Mouse (Mus musculus): ENCODE results near the gene Zfp292.

The Zfp292 gene

GRCm38 (mm10) chr4:34882291-34882769 lies 430 bp downstream of the Zfp292 start:
- DNase-seq, result no peak

DNA sequence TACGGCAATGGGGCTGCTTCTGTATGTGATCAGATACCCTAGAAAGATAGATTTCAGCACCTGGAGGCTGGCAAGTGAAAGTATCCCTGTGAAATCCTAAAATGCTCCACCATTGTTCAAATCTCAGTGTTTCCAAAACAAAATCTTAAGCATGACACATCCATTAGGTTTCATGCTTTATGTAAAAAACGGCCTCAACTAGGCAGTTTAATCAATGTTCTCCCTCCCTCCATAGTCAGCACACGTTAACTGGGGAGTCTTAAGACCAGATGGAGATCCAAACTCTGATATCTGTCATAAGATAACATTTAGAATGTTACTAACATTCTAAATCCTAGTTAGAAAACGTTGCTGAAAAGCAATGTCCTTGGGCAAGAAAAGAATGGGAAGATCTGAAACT lies 909 bp downstream of the Zfp292 start:
- no peak for DNase-seq

GRCm38 (mm10) chr4:34880921-34881650 lies 1.7 kb downstream of the Zfp292 start:
- DNase-seq, result no peak

DNA sequence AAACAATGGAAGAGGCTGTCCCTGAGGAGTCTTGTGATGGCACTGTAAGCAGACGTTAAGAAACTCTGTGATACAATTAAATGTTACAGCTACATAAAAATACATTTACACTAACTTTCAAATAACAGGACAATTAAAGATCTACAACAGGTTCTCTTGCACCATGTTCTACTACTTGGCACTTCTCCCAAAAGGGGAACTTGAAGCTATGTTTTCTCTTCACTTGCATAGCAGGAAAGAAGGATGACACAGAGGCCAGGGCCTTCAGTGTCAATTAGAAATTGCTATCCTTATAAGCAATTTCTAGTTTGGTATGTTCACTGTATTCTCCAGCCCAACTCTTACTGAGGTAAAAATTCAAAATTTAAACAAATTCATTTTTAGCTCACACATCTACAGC lies 8.5 kb downstream of the Zfp292 start:
- no peak for DNase-seq

DNA sequence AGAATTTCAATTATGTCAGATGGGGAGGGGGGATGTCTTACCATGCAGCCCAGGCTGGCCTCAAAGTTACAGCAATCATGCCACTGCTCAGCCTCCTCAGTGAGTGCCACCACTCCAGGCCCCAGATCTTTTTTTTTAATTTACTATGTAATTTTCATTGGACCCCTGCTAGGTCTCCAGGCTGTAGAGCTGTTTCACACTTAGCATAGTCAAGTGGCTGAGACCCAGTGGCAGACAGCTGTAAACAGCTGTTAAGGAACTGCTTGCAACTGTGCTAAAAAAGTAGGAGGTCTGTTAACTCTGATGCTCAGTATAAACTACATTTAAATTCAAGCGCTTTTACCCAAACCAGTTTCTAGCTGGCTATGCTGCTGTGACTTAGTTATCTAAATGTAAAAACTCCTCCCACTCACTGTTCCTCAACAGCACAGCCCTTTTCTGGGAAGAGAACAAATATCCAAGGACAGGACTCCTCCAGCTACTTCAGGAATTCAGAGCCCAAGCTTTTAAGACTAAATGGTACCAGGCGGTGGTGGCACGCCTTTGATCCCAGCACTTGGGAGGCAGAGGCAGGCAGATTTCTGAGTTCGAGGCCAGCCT lies 9.8 kb downstream of the Zfp292 start:
- DNase-seq, result no peak

- DNase-seq, result no peak
Observed at GRCm38 (mm10) chr4:34869813-34870212, 12.9 kb downstream of the Zfp292 start.

- no peak for DNase-seq
Observed at GRCm38 (mm10) chr4:34861438-34861837, 21.3 kb downstream of the Zfp292 start.

DNA sequence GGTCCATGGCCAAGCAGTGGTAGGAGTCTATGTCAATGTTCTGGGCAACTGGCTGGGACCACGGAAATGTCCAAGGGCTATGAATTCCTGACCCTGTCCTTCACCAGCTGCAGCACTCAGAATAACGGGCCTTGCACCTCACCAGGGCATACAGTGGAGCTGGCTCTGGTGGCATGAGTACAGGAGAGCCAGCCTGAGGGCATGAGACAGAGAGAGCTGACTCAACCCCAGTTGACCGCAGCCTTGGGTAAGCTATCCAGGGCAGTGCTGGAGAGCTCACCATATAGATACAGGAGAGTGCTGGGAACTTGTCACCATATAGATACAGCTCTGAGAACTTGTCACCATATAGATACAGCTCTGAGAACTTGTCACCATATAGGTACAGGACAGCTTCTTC lies 23.3 kb downstream of the Zfp292 start:
- DNase-seq, result no peak

- no peak for DNase-seq
Observed at GRCm38 (mm10) chr4:34858903-34859302, 23.9 kb downstream of the Zfp292 start.

- DNase-seq, result no peak
Observed at GRCm38 (mm10) chr4:34855966-34856365, 26.8 kb downstream of the Zfp292 start.

DNA sequence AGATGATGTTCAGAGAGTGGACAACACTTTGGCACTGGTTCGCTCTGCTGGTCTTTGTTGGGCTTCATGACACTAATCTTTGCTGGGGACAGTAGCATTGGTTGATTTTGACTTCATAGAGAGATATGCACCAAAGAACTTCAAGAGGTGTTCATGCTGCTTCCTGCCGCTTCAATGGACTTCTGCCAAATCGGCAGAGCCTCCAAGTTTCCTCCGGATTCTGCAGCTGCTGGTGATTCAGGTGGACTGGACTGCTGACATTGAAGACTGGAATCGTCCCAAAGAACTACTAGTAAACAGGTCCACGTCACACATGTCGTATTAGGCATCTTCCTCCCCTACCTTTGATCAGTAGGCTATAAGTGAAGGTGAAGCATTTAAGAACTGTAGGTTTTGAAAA lies 30.7 kb downstream of the Zfp292 start:
- no peak for DNase-seq

GRCm38 (mm10) chr4:34850156-34850555 lies 32.6 kb downstream of the Zfp292 start:
- no peak for DNase-seq

DNA sequence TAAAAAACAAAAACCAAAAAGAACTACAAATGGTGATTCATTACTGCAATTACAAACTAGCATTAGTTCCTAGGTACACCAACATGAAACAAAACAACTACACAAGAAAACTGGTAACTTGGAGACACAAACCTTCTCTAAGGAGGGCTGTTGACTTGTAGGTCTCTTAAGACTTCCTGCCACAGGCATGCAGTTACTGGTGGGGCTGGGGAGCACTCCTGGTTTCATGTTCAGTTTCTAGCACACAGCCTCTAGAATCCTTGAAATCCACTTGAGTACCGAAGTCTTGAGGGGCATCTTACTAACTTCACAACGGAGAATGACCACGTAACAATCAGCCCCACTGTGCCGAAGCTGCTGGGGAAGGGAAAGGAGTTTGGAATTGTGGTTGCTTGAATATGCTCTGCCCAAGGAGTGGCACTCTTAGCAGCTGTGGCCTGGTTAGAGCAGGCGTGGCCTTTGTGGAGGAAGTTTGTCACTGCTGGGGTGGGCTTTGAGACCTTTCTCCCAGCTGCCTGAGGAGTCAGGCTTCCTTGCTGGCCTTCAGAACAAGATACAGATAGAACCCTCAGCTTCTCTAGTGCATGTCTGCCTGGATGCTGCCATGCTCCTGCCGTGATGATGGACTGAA lies 35.0 kb downstream of the Zfp292 start:
- no peak for DNase-seq

- no peak for DNase-seq
Observed at GRCm38 (mm10) chr4:34843839-34844238, 38.9 kb downstream of the Zfp292 start.

- DNase-seq, result no peak
Observed at GRCm38 (mm10) chr4:34842826-34843225, 39.9 kb downstream of the Zfp292 start.

- DNase-seq, result no peak
Observed at GRCm38 (mm10) chr4:34831496-34831895, 51.3 kb downstream of the Zfp292 start.

DNA sequence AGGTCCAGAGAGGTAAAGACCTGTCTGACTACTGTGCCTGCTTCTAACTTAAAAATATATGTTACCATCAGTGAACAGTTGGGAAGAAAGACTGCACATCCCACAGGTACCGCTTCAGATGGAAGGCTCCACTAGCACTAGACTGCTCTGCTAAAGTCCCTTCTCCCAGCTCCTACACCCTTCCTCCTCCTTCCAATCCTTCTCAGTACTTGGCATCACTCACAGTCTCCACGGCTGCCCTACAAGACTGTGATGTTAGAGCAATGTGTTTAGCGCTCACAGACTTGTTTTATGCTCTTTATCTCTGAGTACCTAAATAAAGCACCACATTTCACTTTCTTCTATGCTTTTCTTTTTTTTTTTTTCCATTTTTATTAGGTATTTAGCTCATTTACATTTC lies 53.3 kb downstream of the Zfp292 start:
- no peak for DNase-seq

GRCm38 (mm10) chr4:34823901-34824300 lies 58.9 kb downstream of the Zfp292 start:
- DNase-seq, result no peak

- no peak for DNase-seq
Observed at GRCm38 (mm10) chr4:34819904-34820303, 62.9 kb downstream of the Zfp292 start.

- no peak for DNase-seq
Observed at GRCm38 (mm10) chr4:34801166-34802034, 81.4 kb downstream of the Zfp292 start.

DNA sequence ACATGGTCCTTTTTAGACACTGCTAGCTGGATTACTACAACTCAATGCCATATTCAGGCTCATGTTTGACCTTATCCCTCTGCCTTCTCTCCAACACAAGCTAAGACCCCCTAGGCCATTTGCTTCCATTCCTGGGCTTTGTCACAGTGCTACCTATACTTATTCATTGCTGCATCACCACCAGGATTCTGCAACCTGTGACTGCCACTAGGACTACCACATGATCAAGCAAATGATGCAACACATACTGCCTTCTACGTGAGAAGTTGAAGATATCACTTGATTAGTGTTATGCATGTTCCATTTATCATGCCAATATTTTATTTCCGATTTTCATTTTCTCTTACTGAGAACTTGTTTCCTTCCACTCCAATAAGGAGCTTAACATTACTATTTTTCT lies 84.8 kb downstream of the Zfp292 start:
- DNase-seq, result no peak

DNA sequence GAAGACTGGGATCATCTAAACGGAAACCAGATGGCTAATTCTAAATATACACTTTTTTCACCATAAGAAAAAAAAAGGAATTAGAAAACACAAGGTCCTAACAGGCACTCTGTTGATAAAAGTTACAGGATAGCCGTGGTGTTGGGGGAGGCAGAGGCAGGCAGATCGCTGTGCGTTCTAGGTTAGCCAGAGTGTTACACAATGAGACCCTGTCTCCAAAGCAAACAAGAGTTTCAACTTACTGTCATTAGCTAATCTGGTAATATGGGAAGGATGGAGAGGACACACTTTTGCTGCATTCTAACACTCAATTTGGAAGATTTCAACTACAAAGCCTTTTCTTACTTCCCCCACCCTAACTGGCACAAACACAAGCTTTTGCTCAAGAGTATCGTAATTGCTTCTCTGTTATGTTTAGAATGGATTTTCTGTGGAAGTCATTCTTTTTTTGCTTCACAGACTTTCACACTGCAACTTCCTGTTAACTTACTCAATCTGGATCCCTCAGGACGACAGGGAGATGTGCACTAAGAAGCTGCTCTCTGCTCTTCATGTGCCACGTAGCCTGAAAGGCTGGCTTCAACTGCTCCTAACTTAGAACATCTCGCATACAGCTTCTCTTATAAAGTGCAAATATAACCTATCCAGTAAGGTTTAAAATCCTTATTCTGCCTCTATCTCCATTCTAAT lies 85.3 kb downstream of the Zfp292 start:
- no peak for DNase-seq

- no peak for DNase-seq
Observed at GRCm38 (mm10) chr4:34796294-34796693, 86.5 kb downstream of the Zfp292 start.

All from cerebellum, adult 8-10 months (tissue).